Mouse (Mus musculus): ENCODE results near the gene Susd5.
"Not testable (repeated sequence)": the region's sequence is repeated elsewhere in the genome, so short reads cannot be mapped to it uniquely, and the experiment has no call there.

DNA sequence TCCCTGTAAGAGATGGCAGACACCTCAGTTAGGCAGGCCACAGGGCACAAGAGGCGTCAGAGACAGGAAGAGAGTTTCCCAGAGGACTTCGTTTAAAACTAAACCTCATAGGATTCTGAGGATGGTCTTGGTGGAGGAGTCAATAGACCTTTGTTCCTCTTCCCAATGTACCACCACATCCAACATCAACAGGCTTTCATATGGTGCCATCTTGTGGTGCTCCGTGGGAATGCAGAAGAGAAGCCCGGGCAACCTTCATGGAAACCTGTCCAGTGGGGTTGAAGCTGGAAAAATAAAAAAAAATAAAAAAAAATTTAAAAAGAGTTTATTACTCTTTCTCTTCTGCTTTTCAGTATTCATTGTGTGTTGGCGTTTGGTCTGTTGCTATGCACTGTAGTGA is 59.7 kb downstream of the Susd5 start:
- TF ChIP-seq CEBPB (IDR thresholded peaks at IDR 0.05; ENCODE audit: low read depth); CTCF (IDR thresholded peaks at IDR 0.05; ENCODE audit: control insufficient read depth, insufficient read depth, insufficient read length); MAX (IDR thresholded peaks at IDR 0.05); MYOG (IDR thresholded peaks at IDR 0.05; ENCODE audit: control insufficient read depth, extremely low read depth, insufficient read length); USF1 (IDR thresholded peaks at IDR 0.05; ENCODE audit: low read depth); MYOD1 (IDR thresholded peaks at IDR 0.05; ENCODE audit: control insufficient read depth, insufficient read length, low read depth): not testable (repeated sequence)
